Mouse (Mus musculus) erythroblast, embryonic 14.5 days (primary cell): ENCODE measurements around the gene Taf10.

Experiments
- GATA1 ChIP-seq: IDR thresholded peaks from 2 replicates; pipeline ENCODE4 v1.6.1; 2012; ENCODE audit warnings: low read length, inconsistent platforms, mixed read lengths
- TAL1 ChIP-seq: IDR thresholded peaks from 3 replicates; pipeline ENCODE4 v1.6.1; 2012; ENCODE audit warnings: low read length, inconsistent platforms, mixed read lengths

DNA sequence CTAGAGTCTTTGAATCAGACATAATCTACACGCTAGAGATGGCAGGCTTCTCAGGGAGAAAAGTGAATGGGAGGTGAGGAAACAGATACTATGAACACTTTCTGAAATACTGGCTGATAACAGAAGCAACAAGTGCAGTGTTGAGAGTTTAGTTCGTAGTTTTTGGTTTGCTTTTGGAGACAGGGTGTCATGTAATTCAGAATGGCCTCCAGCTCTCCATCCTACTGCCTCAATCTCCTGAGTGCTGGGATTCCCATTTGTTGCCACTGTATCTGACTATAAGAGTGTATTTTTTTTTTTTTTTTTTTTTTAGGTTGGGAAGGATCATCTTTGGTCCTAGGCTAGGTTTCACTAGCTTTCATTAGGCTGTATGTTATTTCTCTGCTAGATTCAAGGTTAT is 5.9 kb downstream of the Taf10 start:
- TF ChIP-seq TAL1 (no peak), GATA1 (no peak)
